Mouse (Mus musculus) T-cell, adult 2 months (primary cell): ENCODE data around the gene Sptbn4.
"Not testable (repeated sequence)": the region's sequence is repeated elsewhere in the genome, so short reads cannot be mapped to it uniquely, and the experiment has no call there.

Experiments
- DNase-seq: peaks from one replicate; pipeline ENCODE4 v3.0.0; 2022; ENCODE audit warnings: low spot score

Gene Sptbn4

GRCm38 (mm10) chr7:27447419-27448286, at the start of gene Sptbn4, which contains the start of gene Blvrb:
Sptbn4 (minus strand) TSS chr7:27447686.
Blvrb (plus strand) TSS chr7:27447978.
- DNase-seq = peak; percentile 97

DNA sequence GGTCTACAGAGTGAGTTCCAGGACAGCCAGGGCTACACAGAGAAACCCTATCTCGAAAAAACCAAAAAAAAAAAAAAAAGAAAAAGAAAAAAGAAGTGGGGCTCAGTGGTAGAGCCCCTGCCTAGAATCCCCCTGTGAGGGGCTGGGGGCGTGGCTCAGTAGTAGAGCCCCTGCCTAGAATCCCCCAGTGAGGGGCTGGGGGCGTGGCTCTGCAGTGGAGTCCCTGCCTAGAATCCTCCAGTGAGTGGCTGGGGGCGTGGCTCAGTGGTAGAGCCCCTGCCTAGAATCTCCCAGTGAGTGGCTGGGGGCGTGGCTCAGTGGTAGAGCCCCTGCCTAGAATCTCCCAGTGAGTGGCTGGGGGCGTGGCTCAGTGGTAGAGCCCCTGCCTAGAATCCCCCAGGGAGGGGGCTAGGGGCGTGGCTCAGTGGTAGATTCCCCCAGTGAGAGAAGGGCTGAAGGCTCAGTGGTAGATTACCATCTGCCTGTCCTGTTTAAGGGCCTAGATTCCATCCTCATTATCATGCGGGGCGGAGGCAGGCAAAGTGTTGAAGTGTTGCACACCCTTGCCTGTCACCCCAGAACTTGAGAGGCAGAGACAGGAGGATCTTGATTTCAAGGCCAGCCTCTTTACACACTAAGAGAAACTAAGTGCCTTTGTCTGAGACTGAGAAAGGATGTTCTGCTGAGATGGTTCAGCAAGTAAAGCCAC, 47.3 kb upstream of the Sptbn4 start:
- not testable (repeated sequence) for DNase-seq

GRCm38 (mm10) chr7:27493450-27493849, 46.0 kb upstream of the Sptbn4 start:
- no peak for DNase-seq

GRCm38 (mm10) chr7:27493022-27493421, 45.5 kb upstream of the Sptbn4 start:
- DNase-seq = no peak

GRCm38 (mm10) chr7:27491856-27492255, 44.4 kb upstream of the Sptbn4 start:
- no peak for DNase-seq

DNA sequence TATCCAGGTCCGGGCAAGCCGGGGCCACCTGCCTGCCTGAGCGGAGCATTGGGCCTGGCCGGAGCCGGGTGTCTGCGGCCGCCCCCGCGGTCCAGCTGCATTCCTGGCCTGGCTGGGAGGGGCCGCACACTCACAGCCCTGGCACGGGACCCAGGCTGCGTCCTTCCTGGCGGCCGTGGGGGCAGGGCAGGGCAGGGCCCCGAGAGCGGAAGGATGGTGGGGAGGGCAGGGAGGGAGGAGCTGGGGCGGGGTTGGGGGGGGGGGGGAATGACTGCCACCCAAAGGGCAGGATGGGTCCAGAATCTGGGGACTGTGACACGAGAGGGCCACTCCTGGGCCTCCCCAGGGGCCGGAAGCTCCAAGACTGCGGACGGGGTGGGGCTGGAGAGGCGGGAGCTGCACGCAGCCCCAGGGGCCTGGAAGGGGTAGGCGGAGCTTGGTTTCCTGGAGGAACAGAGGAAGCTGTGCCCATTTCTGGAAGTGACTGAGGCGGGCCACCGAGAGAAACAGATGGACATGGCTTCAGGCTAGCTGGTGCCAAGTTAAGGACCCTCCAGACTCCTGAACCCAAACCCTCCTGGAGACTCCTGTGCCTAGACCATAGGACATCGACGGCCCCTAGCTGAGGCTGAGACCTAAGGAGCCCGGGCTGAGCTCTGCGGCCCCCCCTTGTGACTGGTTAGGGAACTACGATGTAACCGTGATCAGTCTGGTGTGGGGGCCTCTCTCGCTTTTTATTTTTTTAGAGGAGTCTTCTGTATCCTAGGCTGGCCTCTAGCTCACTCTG, 43.2 kb upstream of the Sptbn4 start:
- DNase-seq = peak; percentile 84

- DNase-seq = no peak
Measured at GRCm38 (mm10) chr7:27490227-27490542, 42.7 kb upstream of the Sptbn4 start.

GRCm38 (mm10) chr7:27489270-27489869, 41.9 kb upstream of the Sptbn4 start:
- DNase-seq = no peak

GRCm38 (mm10) chr7:27487740-27488268, 40.3 kb upstream of the Sptbn4 start:
- DNase-seq = peak; percentile 20

DNA sequence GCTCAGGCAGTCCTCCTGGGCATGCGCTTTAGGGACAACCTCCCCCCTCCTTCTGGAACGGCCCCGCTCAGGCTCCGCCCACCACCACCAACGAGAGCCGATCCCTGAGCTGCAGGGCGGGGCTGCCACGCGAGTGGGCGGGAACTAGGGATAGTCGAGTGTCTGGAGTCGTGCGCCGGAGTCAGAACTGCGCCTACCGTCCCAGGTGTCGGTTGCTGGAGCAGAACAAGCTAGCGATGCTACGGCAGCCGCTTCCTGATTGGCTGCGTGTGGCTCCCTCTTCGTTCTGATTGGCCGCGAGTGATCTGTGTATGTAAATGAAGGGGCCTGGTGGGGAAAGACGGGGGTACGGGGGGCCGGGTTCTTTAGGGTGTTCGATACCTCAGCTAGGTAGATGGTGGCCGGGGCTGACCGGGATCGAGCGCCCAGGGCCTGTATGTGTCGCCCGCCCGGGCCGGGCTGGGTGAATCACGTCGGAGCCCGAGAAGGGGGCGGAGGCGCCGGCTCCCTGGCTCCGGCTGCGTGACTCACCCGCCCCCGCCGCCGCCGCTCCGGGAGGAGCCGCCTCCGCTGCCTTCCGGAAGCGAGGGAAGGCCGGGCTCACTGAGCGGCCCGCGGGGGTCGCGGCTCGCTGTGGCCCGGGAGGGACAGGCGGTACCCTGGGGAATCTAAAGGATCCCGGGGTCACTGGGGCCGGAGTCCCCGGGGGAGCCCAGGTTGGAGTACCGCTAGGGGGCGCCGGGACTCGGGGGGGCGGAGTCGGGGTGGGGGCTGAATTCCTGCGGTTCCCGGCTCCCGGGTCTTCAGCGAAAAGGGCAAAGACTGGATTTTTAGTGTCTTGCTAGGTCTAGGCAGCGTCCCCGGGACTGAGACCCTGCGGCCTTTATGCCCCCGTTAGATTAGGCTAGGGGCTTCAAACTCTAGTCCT, 39.5 kb upstream of the Sptbn4 start, which contains the start of gene Sertad1:
Gene Sertad1, plus strand, starts transcription at position 141 of the 928 bp plus-strand sequence.
- DNase-seq = peak; percentile 100

- DNase-seq = no peak
Measured at GRCm38 (mm10) chr7:27486102-27486769, 38.8 kb upstream of the Sptbn4 start.

DNA sequence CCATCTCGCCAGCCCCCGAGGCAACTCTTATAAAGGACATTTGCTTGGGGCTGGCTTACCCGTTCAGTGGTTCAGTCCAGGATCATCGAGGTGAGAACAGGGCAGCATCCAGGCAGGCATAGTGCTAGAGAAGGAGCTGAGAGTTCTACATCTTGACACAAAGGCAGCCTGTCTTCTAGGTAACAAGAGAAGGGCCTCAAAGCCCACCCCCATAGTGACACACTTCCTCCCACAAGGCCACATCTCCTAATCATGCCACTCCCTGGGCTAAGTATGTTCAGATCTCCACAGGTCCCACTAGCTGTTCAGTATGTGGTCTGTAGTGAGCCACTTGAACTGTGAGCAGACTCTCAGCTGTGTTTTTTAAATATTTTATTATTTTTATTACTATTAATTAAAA, 36.4 kb upstream of the Sptbn4 start:
- DNase-seq = no peak

DNA sequence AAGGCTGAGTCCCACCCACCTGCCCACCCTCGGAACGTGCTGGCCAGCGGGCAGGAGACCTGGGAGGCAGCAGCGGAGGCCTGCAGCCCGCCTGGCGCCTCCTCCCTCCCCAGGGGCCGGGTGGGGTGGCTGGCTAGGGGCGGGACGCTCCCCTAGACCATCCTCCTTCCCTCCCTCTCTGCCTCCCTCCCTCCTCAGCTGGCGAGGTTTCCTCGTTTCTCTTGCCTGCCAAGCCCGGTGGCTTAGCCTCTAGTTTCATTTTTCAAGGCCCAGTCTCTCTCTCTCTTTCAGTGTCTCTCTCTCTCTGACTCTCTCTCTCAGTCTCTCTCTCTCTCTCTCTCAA, 34.1 kb upstream of the Sptbn4 start:
- peak; percentile 75 for DNase-seq

DNA sequence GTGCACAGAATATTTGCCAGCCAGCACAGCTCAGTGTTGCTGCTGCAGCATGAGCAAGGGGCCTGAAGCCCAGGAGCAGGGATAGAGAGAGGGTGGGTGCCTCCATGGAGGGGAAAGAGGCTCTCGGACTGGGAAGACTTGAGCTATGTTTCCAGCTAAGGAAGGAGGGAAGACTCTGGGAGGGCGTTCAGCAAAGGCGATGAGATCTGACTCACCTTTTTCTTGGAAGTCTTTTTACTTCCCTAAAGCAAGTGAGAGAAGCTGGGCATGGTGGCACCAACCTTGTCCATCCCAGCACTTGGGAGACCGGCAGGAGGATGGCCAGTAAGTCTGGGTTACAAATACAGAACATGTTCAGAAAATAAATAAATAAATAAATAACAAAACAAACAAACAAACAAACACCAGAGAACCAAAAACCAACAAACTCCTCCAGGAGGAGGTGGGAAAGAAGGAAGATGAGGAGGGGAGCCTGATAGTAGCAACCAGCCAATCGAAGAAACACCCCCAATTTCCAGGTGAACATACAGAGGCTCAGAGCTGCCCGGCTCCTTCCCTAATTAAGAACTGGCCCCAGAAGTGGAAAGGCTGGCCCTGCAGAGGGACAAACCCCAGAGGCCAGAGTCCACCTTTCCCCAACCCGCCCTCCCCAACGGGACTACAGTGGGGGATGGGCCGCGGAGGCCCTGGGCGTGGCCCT, 33.6 kb upstream of the Sptbn4 start:
- DNase-seq = no peak

GRCm38 (mm10) chr7:27480506-27480905, 33.0 kb upstream of the Sptbn4 start:
- no peak for DNase-seq

DNA sequence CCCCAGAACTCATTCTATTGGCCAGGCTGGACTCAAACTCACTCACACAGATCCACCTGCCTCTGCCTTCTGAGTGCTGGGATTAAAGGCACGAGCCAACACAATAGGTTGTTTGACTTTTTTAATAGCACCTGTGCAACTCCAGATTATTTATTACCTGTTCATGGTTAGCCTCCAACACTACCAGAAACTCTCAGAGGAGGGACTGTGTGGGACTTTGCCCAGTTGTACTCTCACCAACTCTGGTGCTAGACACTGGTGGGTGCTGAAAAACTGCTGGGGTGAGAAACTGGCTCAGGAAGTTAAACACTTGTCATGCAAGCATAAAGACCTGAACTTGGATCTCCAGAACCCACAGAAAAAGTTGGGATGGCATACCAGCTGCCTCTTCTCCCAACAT, 32.3 kb upstream of the Sptbn4 start:
- no peak for DNase-seq

DNA sequence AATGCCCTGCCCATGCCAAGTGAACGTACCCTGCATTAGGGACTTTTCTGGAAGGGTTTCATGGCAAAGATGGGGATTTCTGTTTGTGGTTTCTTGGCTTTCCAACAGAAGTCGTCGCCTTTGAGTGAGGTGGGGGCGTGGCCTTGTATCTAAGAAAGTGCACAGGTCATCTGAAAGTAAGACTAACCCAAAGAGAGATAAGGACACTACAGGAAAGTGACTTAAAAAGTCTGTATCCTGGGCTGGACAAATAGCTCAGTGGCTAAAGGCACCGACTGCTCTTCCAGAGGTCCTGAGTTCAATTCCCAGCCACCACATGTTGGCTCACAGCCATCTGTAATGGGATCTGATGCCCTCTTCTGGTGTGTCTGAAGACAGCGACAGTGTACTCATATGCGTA, 31.1 kb upstream of the Sptbn4 start:
- no peak for DNase-seq

GRCm38 (mm10) chr7:27476098-27476635, 28.7 kb upstream of the Sptbn4 start:
- no peak for DNase-seq

GRCm38 (mm10) chr7:27475596-27475995, 28.1 kb upstream of the Sptbn4 start:
- DNase-seq = no peak
